Mouse (Mus musculus) bone marrow, adult 2 months (tissue): ENCODE results near the gene Fam118a. TPM values are rescaled to one million over a fixed set of nuclear protein-coding genes. Genes with fewer than 3 reads are reported as not detected.

Experiments used
- H3K27ac ChIP-seq: fragments of 200-500 bp; 2 replicates; pipeline ENCODE4 v1.5.1; 2012; ENCODE audit warnings: low read depth, mild to moderate bottlenecking, control low read depth, inconsistent platforms, low read length; ENCODE audit not compliant: control insufficient read depth, poor library complexity, insufficient read depth
- H3K4me1 ChIP-seq: fragments of 200-500 bp; 2 replicates; pipeline ENCODE4 v1.6.1; 2011; ENCODE audit warnings: low read length; ENCODE audit not compliant: control insufficient read depth, insufficient read depth
- H3K4me3 ChIP-seq: fragments of 200-500 bp; replicated peaks from 2 replicates; pipeline ENCODE3; 2011; ENCODE audit warnings: mild to moderate bottlenecking, low read depth, low read length, control low read depth; ENCODE audit not compliant: control insufficient read depth
- CTCF ChIP-seq: fragments of 200-500 bp; IDR thresholded peaks from 2 replicates; pipeline ENCODE4 v1.5.1; 2011; ENCODE audit warnings: low read length, control low read depth; ENCODE audit not compliant: control insufficient read depth, insufficient read depth
- POLR2A ChIP-seq: fragments of 200-500 bp; IDR thresholded peaks from 2 replicates; pipeline ENCODE4 v1.6.1; 2011; ENCODE audit warnings: low read depth, mild to moderate bottlenecking, control low read depth, low read length, borderline replicate concordance; ENCODE audit not compliant: control insufficient read depth
- WGBS: fragments of 180-500 bp; shearing (Covaris S2); methylation state at CpG from one replicate; pipeline ENCODE4 v1.1.7; 2018; 5-methylcytosine and 5-hydroxymethylcytosine counted together
- polyA plus RNA-seq: library from polyadenylated mRNA; stranded (reverse); fragments of >200 nt; gene quantifications from 2 replicates; pipeline ENCODE4 v1.2.4, GENCODE M21; 2011; ENCODE audit warnings: low replicate concordance; ENCODE audit not compliant: missing spikeins, insufficient read depth, insufficient read length

The Fam118a gene
- polyA plus RNA-seq, 1 experiment: 8.7 TPM

DNA sequence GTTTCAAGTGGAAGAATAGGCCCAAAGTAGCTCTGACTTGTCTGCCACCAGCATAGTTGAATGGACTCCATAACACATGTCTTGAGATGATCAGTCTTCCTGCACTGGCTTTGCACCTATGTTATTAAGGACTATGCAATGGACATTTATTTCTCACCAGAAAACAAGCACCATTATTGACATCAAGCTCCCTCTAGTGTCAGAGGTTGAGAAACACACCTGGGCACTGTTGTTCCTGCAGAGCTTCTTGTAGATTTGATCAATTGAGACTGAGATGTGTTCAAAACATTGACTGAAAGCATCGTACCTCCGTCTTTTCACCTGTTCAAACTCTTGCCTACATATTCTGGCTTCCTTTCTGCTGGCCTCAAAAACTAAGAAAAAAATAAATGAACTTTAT is 41.8 kb downstream of the Fam118a start:
- H3K4me3 ChIP-seq: no peak overlapping the region
- no peaks in the 10 kb centered on the region for H3K4me1 ChIP-seq
- no peak overlapping the region for H3K27ac ChIP-seq
- TF ChIP-seq CTCF (no peak), POLR2A (no peak)
- 22% methylated on average over 2 of the region's 2 CpGs for WGBS

DNA sequence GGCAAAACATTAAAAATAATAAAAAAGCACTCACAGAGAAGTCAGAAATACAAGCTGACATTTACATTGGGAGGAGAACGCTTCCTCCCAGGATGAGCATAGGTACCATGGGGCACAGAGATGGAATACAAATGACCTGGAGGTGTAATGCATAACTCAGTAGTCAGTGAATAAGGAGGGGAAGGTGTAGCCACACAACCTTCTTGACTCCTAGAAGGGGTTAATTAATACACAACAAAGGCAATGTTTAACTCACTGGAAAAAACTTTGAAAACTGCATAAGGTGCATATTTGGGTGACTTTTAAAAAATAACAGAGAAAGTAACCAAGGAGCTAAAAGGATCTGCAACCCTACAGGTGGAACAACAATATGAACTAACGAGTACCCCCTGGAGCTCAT is 43.9 kb downstream of the Fam118a start:
- TF ChIP-seq CTCF (no peak), POLR2A (no peak)
- Histone ChIP-seq H3K4me3 (no peak overlapping the region), H3K27ac (no peak overlapping the region), H3K4me1 (no peaks in the 10 kb centered on the region)
- WGBS: 90% methylated on average over 2 of the region's 2 CpGs

DNA sequence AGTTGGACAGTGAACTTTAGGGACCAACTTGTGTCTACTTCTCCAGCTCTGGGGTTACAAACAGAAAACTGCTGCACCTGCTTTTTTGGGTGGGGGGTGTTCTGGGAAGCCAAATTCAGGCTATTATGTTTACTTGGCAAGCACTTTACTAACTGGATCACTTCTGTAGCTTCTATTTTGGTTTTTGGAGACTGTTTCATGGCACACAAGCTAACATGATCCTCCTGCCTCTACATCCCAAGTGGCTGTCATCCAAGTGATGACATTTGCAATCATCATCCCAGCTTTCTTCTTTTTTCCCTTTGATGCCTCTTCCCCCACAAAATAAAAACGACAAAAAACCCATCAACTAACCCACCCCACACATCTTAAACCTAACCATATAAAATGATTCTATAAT is 56.9 kb downstream of the Fam118a start:
- no peaks in the 10 kb centered on the region for H3K4me1 ChIP-seq
- no peak overlapping the region for H3K27ac ChIP-seq
- TF ChIP-seq POLR2A: no peak
- 54% methylated on average over 1 of the region's 1 CpGs for WGBS
- H3K4me3 ChIP-seq: no peak overlapping the region

Other genes starting within 250 kb of the Fam118a start
- gene Phf21b, start 172.9 kb upstream of the Fam118a start, polyA plus RNA-seq: 9.5 TPM in 1 of 2 replicates, not detected in the other
- gene Gm29666, start 108.9 kb upstream of the Fam118a start, polyA plus RNA-seq: 0.92 and 1.0 TPM in 2 replicates
- 28.4 and 40.7 TPM in 2 replicates for gene Nup50, start 105.5 kb upstream of the Fam118a start, polyA plus RNA-seq
- gene 5031439G07Rik, start 40.4 kb upstream of the Fam118a start, polyA plus RNA-seq: 11.9 and 14.9 TPM in 2 replicates
- not detected in 2 replicates for gene Upk3a, start 11.8 kb upstream of the Fam118a start, polyA plus RNA-seq
- gene Smc1b, start 103.0 kb downstream of the Fam118a start, polyA plus RNA-seq: 0.62 TPM in 1 of 2 replicates, not detected in the other
- gene Ribc2, start 103.1 kb downstream of the Fam118a start, polyA plus RNA-seq: not detected in 2 replicates
- gene Fbln1, start 177.0 kb downstream of the Fam118a start, polyA plus RNA-seq: 2.0 and 3.6 TPM in 2 replicates